Mouse (Mus musculus) heart, adult 2 months (tissue): ENCODE measurements around the gene Fastkd5.

Source experiments
- CTCF ChIP-seq: fragments of 200-600 bp; IDR thresholded peaks from 2 replicates; pipeline ENCODE4 v1.8.1; 2022; ENCODE audit warnings: antibody characterized with exemption, mild to moderate bottlenecking, moderate library complexity
- POLR2A ChIP-seq: fragments of 200-500 bp; IDR thresholded peaks from 2 replicates; pipeline ENCODE4 v1.6.1; 2011; ENCODE audit warnings: mild to moderate bottlenecking, low read depth, low read length, control low read depth; ENCODE audit not compliant: insufficient read depth

GRCm38 (mm10) chr2:130656536-130656935 lies 26.7 kb upstream of the Fastkd5 start:
- no peak for TF ChIP-seq POLR2A
- no peak for TF ChIP-seq CTCF
